Mouse (Mus musculus) stomach, embryonic 15.5 days (tissue): ENCODE results near the gene Atp8a1. TPM values are rescaled to one million over a fixed set of nuclear protein-coding genes. Genes with fewer than 3 reads are reported as not detected.
A peak's percentile ranks its signal among the peaks of the same experiment; 100 is the strongest.

Experiments
- ATAC-seq: fragments of 200-750 bp; cut with Nextera tagmentation; 2 replicates; pipeline ENCODE4 v1.8.0; 2017; ENCODE audit warnings: low read depth, moderate number of reproducible peaks, moderate TSS enrichment; ENCODE audit not compliant: insufficient read depth, low FRiP score
- H3K27ac ChIP-seq: fragments of 300-500 bp; sonication (generic); 2 replicates; pipeline ENCODE4 v1.5.1; 2015; ENCODE audit warnings: mild to moderate bottlenecking, inconsistent platforms
- H3K27me3 ChIP-seq: fragments of 300-500 bp; sonication (generic); replicated peaks from 2 replicates; pipeline ENCODE4 v1.6.1; 2015; ENCODE audit warnings: inconsistent platforms
- H3K36me3 ChIP-seq: fragments of 300-500 bp; sonication (generic); 2 replicates; pipeline ENCODE4 v1.6.1; 2015; ENCODE audit warnings: inconsistent platforms
- H3K4me1 ChIP-seq: fragments of 300-500 bp; sonication (generic); 2 replicates; pipeline ENCODE4 v1.6.1; 2015; ENCODE audit warnings: inconsistent platforms
- H3K4me2 ChIP-seq: fragments of 300-500 bp; sonication (generic); 2 replicates; pipeline ENCODE4 v1.6.1; 2015; ENCODE audit warnings: mild to moderate bottlenecking, inconsistent platforms
- H3K4me3 ChIP-seq: fragments of 300-500 bp; sonication (generic); replicated peaks from 2 replicates; pipeline ENCODE4 v1.5.1; 2015; ENCODE audit warnings: inconsistent platforms
- H3K9ac ChIP-seq: fragments of 300-500 bp; sonication (generic); 2 replicates; pipeline ENCODE4 v1.6.1; 2015; ENCODE audit warnings: inconsistent platforms
- H3K9me3 ChIP-seq: fragments of 300-500 bp; sonication (generic); 2 replicates; pipeline ENCODE4 v1.6.1; 2016; ENCODE audit warnings: inconsistent platforms
- WGBS: fragments of 180-500 bp; shearing (Covaris S2); methylation state at CpG from one replicate; pipeline ENCODE4 v1.1.7; 2015; 5-methylcytosine and 5-hydroxymethylcytosine counted together
- polyA plus RNA-seq: library from polyadenylated mRNA; unstranded; fragments of >200 nt; fragmentation: Nextera tagmentation; extraction: Ambion mirVana; gene quantifications from 2 replicates; pipeline ENCODE4 v1.2.1, GENCODE M21; 2015

Atp8a1 gene
- polyA plus RNA-seq, 1 experiment from 2014 or later = 13.5 TPM

- H3K9ac ChIP-seq = no peak overlapping the region
- H3K4me1 ChIP-seq = no peaks in the 10 kb centered on the region; the same call in 1 of the 2 replicates
- H3K4me2 ChIP-seq = no peak overlapping the region
- H3K36me3 ChIP-seq = no peaks in the 10 kb centered on the region
- no peak for ATAC-seq
- H3K4me3 ChIP-seq = no peak overlapping the region
- 63% methylated on average over 3 of the region's 3 CpGs for WGBS
- no peaks in the 10 kb centered on the region for H3K9me3 ChIP-seq
- no peaks in the 10 kb centered on the region for H3K27me3 ChIP-seq
- H3K27ac ChIP-seq = no peak overlapping the region
These were observed 212.9 kb downstream of the Atp8a1 start for GRCm38 (mm10) chr5:67634339-67634738.

DNA sequence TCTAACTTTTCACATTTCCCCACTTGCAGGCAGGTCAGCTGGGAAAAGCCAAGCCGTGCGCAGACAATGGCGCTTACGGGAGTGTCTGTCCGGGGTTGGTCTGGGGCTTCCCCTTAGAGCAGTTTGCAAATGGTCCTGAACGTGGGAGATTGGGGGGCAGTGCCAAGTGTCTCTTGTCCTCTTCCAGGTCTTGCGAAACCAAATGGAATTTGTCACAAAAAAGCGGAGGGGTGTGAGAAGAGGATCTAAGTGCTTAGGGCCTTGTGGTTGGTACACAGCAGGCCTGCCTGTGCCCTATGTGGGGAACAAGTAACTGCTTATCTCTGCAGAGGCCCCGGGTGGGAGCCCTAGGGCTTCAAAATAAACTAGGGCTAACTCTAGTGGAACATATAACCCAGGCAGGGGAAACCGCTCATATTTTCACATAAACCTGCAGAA lies 213.4 kb downstream of the Atp8a1 start:
- no peak overlapping the region for H3K4me3 ChIP-seq
- H3K27me3 ChIP-seq = no peaks in the 10 kb centered on the region
- WGBS = 38% methylated on average over 10 of the region's 10 CpGs
- no peak for ATAC-seq
- no peaks in the 10 kb centered on the region; the same call in 1 of the 2 replicates for H3K4me1 ChIP-seq
- H3K9ac ChIP-seq = no peak overlapping the region
- no peak overlapping the region for H3K4me2 ChIP-seq
- H3K27ac ChIP-seq = peak overlapping the region; percentile 48; the same call in 1 of the 2 replicates
- H3K9me3 ChIP-seq = no peaks in the 10 kb centered on the region
- H3K36me3 ChIP-seq = no peaks in the 10 kb centered on the region

DNA sequence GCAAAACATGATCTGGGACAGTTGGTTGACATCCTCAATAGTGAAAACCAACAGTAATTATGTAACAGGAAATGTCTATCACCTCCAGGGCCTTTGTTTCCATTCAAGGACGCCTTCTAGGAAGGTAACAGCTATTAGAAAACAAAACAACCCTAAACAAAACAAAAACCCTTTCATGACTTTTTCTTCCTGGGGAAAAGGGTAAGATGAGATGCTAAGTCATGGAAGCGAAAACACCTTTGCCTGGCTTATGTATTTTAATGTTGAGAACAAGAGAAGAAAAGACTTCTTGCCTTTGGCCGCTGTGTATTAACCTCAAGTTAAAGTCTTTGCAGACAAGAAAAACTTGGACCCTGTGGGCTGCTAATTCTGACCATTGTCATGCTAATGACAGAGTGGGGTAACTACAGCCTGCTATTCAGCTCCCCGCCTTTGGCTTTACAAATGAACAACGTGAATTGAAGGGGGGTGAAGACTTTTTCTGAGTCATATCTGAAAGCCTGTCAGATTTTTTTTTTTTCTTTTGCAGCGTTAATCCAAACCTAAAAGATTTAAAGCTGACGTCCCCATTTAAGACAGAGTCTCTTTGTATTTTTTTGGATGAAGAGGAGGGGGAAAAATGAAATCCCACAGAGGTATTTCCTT lies 214.0 kb downstream of the Atp8a1 start:
- Histone ChIP-seq H3K27ac (peak overlapping the region; percentile 48; the same call in 1 of the 2 replicates), H3K9me3 (no peaks in the 10 kb centered on the region), H3K36me3 (no peaks in the 10 kb centered on the region), H3K4me1 (peaks cover 3% of the 10 kb centered on the region; the same call in 1 of the 2 replicates), H3K4me2 (no peak overlapping the region), H3K9ac (no peak overlapping the region), H3K4me3 (no peak overlapping the region), H3K27me3 (no peaks in the 10 kb centered on the region)
- 37% methylated on average over 7 of the region's 7 CpGs for WGBS
- no peak for ATAC-seq

DNA sequence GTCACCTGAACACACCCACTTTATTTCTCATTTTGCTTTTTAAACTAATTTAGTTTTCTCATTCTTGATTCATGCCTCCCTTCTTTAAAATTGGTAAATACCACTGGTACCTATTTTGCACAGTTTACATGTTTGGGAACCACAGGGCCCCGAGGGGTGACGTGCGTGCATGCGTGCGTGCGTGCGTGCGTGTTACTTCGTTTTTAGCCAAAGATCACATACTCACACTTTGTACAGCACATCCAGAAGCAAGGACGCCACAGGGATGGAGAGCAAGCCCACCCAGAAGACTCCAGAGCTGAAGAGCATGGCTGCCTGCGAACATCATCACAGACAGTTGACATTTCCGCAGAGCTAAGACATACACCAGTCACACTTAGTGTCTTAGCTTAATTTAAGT lies 216.0 kb downstream of the Atp8a1 start:
- 89% methylated on average over 12 of the region's 12 CpGs for WGBS
- no peak for ATAC-seq
- Histone ChIP-seq H3K9ac (no peak overlapping the region), H3K4me1 (peaks cover 5% of the 10 kb centered on the region; the same call in 1 of the 2 replicates), H3K4me3 (no peak overlapping the region), H3K36me3 (no peaks in the 10 kb centered on the region), H3K9me3 (no peaks in the 10 kb centered on the region), H3K4me2 (no peak overlapping the region), H3K27ac (no peak overlapping the region), H3K27me3 (no peaks in the 10 kb centered on the region)

DNA sequence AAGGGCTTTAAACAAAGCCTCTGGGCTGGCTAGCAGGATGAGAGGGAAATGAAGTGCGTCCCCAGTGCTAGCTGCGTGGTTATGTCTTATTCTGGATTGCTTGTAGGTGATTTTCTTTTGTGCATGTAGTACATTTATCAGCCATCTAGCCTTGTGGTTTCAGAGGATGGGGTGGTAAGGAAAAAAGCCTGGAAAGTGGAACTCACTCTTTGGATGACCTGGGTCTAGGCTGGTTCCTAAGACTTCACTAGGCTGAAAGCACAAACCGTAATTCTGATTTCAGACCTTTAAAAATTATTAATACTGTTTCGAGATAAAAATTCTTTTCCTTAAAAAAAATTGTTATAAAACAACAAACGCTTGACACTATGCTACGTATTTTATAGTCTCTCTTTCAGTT lies 217.4 kb downstream of the Atp8a1 start:
- Histone ChIP-seq H3K9me3 (no peaks in the 10 kb centered on the region), H3K9ac (no peak overlapping the region), H3K36me3 (no peaks in the 10 kb centered on the region), H3K27me3 (no peaks in the 10 kb centered on the region), H3K4me1 (peaks cover 5% of the 10 kb centered on the region; the same call in 1 of the 2 replicates), H3K4me3 (no peak overlapping the region), H3K4me2 (no peak overlapping the region), H3K27ac (no peak overlapping the region)
- 79% methylated on average over 6 of the region's 6 CpGs for WGBS
- ATAC-seq = no peak

- ATAC-seq = no peak
- 54% methylated on average over 7 of the region's 7 CpGs for WGBS
- no peak overlapping the region for H3K9ac ChIP-seq
These were observed 217.8 kb downstream of the Atp8a1 start for GRCm38 (mm10) chr5:67629440-67629839.

DNA sequence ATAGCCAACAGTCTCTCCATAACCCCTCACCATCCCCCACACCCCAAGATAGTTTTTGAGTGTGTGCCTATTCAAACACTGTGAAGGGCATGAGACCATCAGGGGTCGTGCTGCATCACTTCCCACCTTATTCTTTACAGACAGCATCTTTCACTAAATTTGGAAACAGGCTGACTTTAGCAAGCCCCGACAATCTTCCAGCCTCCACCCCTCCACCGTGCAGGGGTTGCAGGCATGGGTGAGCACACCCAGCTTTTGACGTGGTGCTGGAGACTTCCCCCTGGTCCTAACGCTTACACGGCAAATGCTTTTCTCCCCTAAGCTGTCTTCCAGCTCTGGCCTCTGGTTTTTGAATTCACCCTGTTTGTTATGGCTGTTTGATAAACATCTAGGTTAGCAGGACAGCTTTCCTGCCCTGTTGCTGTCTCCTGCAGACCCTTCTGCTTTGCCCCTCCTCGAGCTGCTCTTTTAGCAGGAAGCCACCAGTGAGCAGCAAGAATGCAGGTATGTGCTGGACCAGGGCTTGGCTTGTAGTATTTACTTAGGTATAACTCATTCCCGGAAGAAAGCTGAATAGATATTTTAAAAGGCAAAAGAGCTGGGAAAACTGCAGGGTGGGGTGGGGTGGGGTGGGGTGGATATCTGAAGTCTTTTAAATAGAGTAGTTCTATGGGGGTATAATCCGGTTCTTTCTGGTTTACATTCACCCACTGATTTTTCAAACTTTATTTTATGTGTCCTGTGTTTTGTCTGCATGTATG lies 218.9 kb downstream of the Atp8a1 start:
- Histone ChIP-seq H3K9ac (no peak overlapping the region), H3K4me3 (no peak overlapping the region), H3K36me3 (no peaks in the 10 kb centered on the region), H3K9me3 (no peaks in the 10 kb centered on the region), H3K27me3 (no peaks in the 10 kb centered on the region), H3K4me1 (0 out of 2 replicates have a peak, but pooled peaks cover 5% of the 10 kb centered on the region), H3K4me2 (no peak overlapping the region), H3K27ac (peak overlapping the region; percentile 26; the same call in 1 of the 2 replicates)
- WGBS = 63% methylated on average over 9 of the region's 9 CpGs
- ATAC-seq = peak; percentile 63

More at GRCm38 (mm10) chr5:67629440-67629839, 217.8 kb downstream of the Atp8a1 start:
- 0 out of 2 replicates have a peak overlapping the region, but pooled peaks have one; percentile 26 for H3K27ac ChIP-seq
- peaks cover 5% of the 10 kb centered on the region; the same call in 1 of the 2 replicates for H3K4me1 ChIP-seq
- H3K4me3 ChIP-seq = no peak overlapping the region
- no peaks in the 10 kb centered on the region for H3K27me3 ChIP-seq
- no peak overlapping the region for H3K4me2 ChIP-seq
- no peaks in the 10 kb centered on the region for H3K9me3 ChIP-seq
- no peaks in the 10 kb centered on the region for H3K36me3 ChIP-seq

GRCm38 (mm10) chr5:67621230-67621629 lies 226.0 kb downstream of the Atp8a1 start:
- Histone ChIP-seq H3K4me1 (no peaks in the 10 kb centered on the region), H3K9ac (no peak overlapping the region), H3K4me2 (no peak overlapping the region), H3K27ac (no peak overlapping the region), H3K27me3 (no peaks in the 10 kb centered on the region), H3K4me3 (no peak overlapping the region), H3K9me3 (no peaks in the 10 kb centered on the region), H3K36me3 (no peaks in the 10 kb centered on the region)
- WGBS = 80% methylated on average over 12 of the region's 12 CpGs
- no peak for ATAC-seq

DNA sequence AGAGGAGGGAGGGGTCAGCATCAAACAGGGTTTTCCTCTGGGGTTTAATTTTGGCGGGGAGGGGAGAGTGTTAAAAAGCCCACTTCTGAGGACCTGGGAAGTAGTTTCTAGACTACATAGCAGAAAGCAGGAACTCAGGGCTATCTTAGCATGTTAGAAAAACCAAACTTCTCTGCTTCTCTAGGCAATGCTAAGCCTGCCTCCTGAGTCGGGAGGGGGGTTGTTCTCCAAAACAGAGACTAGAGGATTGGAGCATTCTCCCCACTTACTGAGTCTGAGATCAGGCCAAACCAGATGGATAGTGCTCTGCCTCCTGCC lies 237.8 kb downstream of the Atp8a1 start:
- peak overlapping the region; percentile 93 for H3K4me2 ChIP-seq
- no peak overlapping the region for H3K9ac ChIP-seq
- H3K27me3 ChIP-seq = peaks cover 49% of the 10 kb centered on the region
- ATAC-seq = no peak
- H3K4me1 ChIP-seq = peaks cover 17% of the 10 kb centered on the region
- no peaks in the 10 kb centered on the region for H3K9me3 ChIP-seq
- H3K27ac ChIP-seq = no peak overlapping the region
- H3K36me3 ChIP-seq = no peaks in the 10 kb centered on the region
- 34% methylated on average over 2 of the region's 2 CpGs for WGBS
- H3K4me3 ChIP-seq = peak overlapping the region; percentile 59

GRCm38 (mm10) chr5:67608674-67609519 lies 238.3 kb downstream of the Atp8a1 start:
- Histone ChIP-seq H3K4me2 (peak overlapping the region; percentile 93), H3K9me3 (no peaks in the 10 kb centered on the region), H3K4me3 (peak overlapping the region; percentile 59), H3K27ac (peak overlapping the region; percentile 44; the same call in 1 of the 2 replicates), H3K9ac (peak overlapping the region; percentile 22; the same call in 1 of the 2 replicates), H3K4me1 (peaks cover 17% of the 10 kb centered on the region), H3K36me3 (no peaks in the 10 kb centered on the region), H3K27me3 (peaks cover 49% of the 10 kb centered on the region)
- 10% methylated on average over 31 of the region's 31 CpGs for WGBS
- 0 out of 2 replicates have a peak, but pooled peaks have one; percentile 19 for ATAC-seq

DNA sequence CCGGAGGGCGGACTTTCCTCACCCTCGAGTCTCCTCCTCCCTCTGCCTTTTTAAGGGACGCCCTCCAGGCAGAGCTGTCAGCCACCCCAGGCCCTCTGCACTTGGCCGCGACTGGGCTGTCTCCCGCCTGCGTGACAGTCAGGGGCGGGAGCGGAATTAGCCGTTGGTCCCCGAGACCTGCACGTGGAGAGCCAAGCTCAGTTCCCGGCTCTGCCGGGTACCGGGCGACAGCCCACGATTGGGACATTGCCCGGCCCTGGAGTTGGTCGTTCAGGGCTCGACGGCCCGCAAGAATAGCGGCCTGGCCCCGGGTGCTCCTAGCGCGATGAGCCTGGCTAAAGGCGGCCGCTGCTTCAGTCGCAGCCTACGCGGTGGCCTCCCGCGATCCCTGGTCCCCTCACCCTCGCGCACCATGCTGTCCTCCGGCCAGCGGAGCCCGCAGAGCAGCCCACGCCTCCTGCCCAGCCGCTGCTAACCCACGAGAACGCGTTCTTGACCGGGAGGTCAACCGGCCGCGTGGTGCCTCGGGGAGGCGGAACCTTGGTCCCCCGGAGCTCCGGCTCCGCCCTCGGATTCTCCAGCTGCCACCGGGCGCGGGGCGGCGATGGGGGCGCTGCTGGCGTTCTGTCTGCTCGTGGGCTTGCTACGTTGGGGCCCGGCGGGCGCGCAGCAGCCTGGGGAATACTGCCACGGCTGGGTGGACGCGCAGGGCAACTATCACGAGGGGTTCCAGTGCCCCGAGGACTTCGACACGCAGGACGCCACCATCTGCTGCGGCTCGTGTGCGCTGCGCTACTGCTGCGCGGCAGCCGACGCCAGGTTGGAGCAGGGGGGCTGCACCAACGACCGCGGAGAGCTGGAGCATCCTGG lies 239.2 kb downstream of the Atp8a1 start, which contains the start of gene Shisa3:
Gene Shisa3 (plus strand): TSS at position 79 of the 870 bp plus-strand sequence.
- peak within 1 kb of the TSS; percentile 59 for H3K4me3 ChIP-seq
- ATAC-seq = peak; percentile 67
- peaks cover 49% of the 10 kb centered on the region for H3K27me3 ChIP-seq
- no peaks in the 10 kb centered on the region for H3K36me3 ChIP-seq
- peak within 1 kb of the TSS; percentile 93 for H3K4me2 ChIP-seq
- WGBS = under 1% methylated on average over 86 of the region's 86 CpGs
- peak within 1 kb of the TSS; percentile 22; the same call in 1 of the 2 replicates for H3K9ac ChIP-seq
- peak within 1 kb of the TSS; percentile 44; the same call in 1 of the 2 replicates for H3K27ac ChIP-seq
- H3K4me1 ChIP-seq = peaks cover 17% of the 10 kb centered on the region
- no peaks in the 10 kb centered on the region for H3K9me3 ChIP-seq
